Comparison of ENCODE assay signal across 9 mouse cellular contexts in genomic region chrX:169862848-169863247, GRCm38 (mm10).
DNase-seq lines count a peak whose midpoint lies in the region; ATAC-seq and TF ChIP-seq lines count a peak whose summit lies in the region.
"Had no signal": no experiment of that assay in that cellular context is flagged by ENCODE, and none has a peak within 500 bp of the region (broad histone marks: within the 10 kb centered on the region; RNA-seq: fewer than 3 reads in every experiment).

No protein-coding gene starts in this region.

- H3K4me1 ChIP-seq in kidney, postnatal 0 days (replicated peaks; ENCODE audit: insufficient read depth, low read length) = no peaks in the 10 kb centered on the region
- H3K4me1 ChIP-seq in forebrain, embryonic 10.5 days = no peaks in the 10 kb centered on the region; the same call in 1 of the 2 replicates
- H3K4me1 ChIP-seq: liver, embryonic 13.5 days had no signal

- DNase-seq in adrenal gland, postnatal 14 days = peak; percentile 31
- no peak for DNase-seq in adrenal gland, postnatal 4 days (ENCODE audit: low spot score in 2 of 2)
- DNase-seq in testis, postnatal 10 days (ENCODE audit: low spot score) = peak; percentile 45
- DNase-seq in testis, postnatal 14 days (ENCODE audit: low spot score) = no peak
- peak; percentile 51 for DNase-seq in kidney, postnatal 0 days (ENCODE audit: low spot score)
- peak; percentile 54 for DNase-seq in splenic B cell, adult 2 months (ENCODE audit: low read depth, low spot score)
- DNase-seq in forebrain, embryonic 10.5 days (ENCODE audit: extremely low spot score, low spot score) = no peak
- DNase-seq in c-Kit-positive CD71-positive TER-119-positive erythroid progenitor cells, embryonic 14.5 days (ENCODE audit: low spot score) = no peak
- DNase-seq: liver, embryonic 13.5 days had no signal

- TF ChIP-seq CTCF in kidney, postnatal 0 days (IDR thresholded peaks at IDR 0.05; ENCODE audit: low read depth) = peak; percentile 65

- H3K27me3 ChIP-seq in kidney, postnatal 0 days (ENCODE audit: insufficient read depth, low read length) = no peaks in the 10 kb centered on the region
- no peaks in the 10 kb centered on the region for H3K27me3 ChIP-seq in splenic B cell, adult 2 months (ENCODE audit: control insufficient read depth, insufficient read depth, low read length, poor library complexity, severe bottlenecking)
- peaks cover 70% of the 10 kb centered on the region for H3K27me3 ChIP-seq in forebrain, embryonic 10.5 days (ENCODE audit: poor library complexity, severe bottlenecking)
- H3K27me3 ChIP-seq: liver, embryonic 13.5 days had no signal

- H3K9me3 ChIP-seq in kidney, postnatal 0 days (replicated peaks; ENCODE audit: low read length) = no peaks in the 10 kb centered on the region
- H3K9me3 ChIP-seq in forebrain, embryonic 10.5 days = no peaks in the 10 kb centered on the region
- H3K9me3 ChIP-seq: liver, embryonic 13.5 days had no signal

- H3K27ac ChIP-seq in kidney, postnatal 0 days = no peak overlapping the region
- no peak overlapping the region for H3K27ac ChIP-seq in forebrain, embryonic 10.5 days
- H3K27ac ChIP-seq: liver, embryonic 13.5 days had no signal

- H3K4me3 ChIP-seq in kidney, postnatal 0 days (replicated peaks; ENCODE audit: low read depth, low read length) = no peak overlapping the region
- no peak overlapping the region for H3K4me3 ChIP-seq in forebrain, embryonic 10.5 days
- H3K4me3 ChIP-seq: liver, embryonic 13.5 days had no signal

- no peak for ATAC-seq in kidney, postnatal 0 days (replicated peaks; ENCODE audit: low FRiP score, low read depth)

- no peaks in the 10 kb centered on the region for H3K36me3 ChIP-seq in kidney, postnatal 0 days (ENCODE audit: insufficient read depth, low read length)
- H3K36me3 ChIP-seq in splenic B cell, adult 2 months (ENCODE audit: control insufficient read depth, insufficient read depth, low read length, poor library complexity, severe bottlenecking) = no peaks in the 10 kb centered on the region
- no peaks in the 10 kb centered on the region for H3K36me3 ChIP-seq in forebrain, embryonic 10.5 days (replicated peaks)
- H3K36me3 ChIP-seq: liver, embryonic 13.5 days had no signal

- no peak overlapping the region for H3K9ac ChIP-seq in kidney, postnatal 0 days (ENCODE audit: low read depth, low read length)
- H3K9ac ChIP-seq: liver, embryonic 13.5 days had no signal

- WGBS in kidney, postnatal 0 days = 40% methylated on average over 1 of the region's 1 CpGs
- WGBS in forebrain, embryonic 10.5 days = 53% methylated on average over 1 of the region's 1 CpGs

- H3K4me2 ChIP-seq in kidney, postnatal 0 days (ENCODE audit: low read length) = no peak overlapping the region
- H3K4me2 ChIP-seq: liver, embryonic 13.5 days had no signal

Comparison
In these comparisons a context has a peak if more than half of its experiments do, and no peak if none do; other contexts are left out.
1. DNase-seq: peak in adrenal gland, postnatal 14 days (single experiment), testis, postnatal 10 days (single experiment), kidney, postnatal 0 days (single experiment) and splenic B cell, adult 2 months (single experiment); none in adrenal gland, postnatal 4 days (0 of 2), testis, postnatal 14 days (single experiment), forebrain, embryonic 10.5 days (single experiment) and c-Kit-positive CD71-positive TER-119-positive erythroid progenitor cells, embryonic 14.5 days (single experiment).